Mouse (Mus musculus) stomach, postnatal 0 days (tissue): Measurements from ENCODE around the gene Cntn5. TPM values are rescaled to one million over a fixed set of nuclear protein-coding genes. Genes with fewer than 3 reads are reported as not detected.
"Not testable (repeated sequence)": the region's sequence is repeated elsewhere in the genome, so short reads cannot be mapped to it uniquely, and the experiment has no call there.

Source experiments
- ATAC-seq: fragments of 200-750 bp; cut with Nextera tagmentation; 2 replicates; pipeline ENCODE4 v1.8.0; 2017; ENCODE audit not compliant: low FRiP score, low TSS enrichment
- DNase-seq: peaks from one replicate; pipeline ENCODE4 v3.0.0-alpha.2; 2016; ENCODE audit warnings: low spot score
- H3K27ac ChIP-seq: fragments of 300-500 bp; sonication (generic); replicated peaks from 2 replicates; pipeline ENCODE4 v1.5.1; 2014; ENCODE audit warnings: mild to moderate bottlenecking, control low read depth
- H3K27me3 ChIP-seq: fragments of 300-500 bp; sonication (generic); 2 replicates; pipeline ENCODE4 v1.6.1; 2014; ENCODE audit warnings: low read length; ENCODE audit not compliant: control insufficient read depth, insufficient read depth
- H3K36me3 ChIP-seq: fragments of 300-500 bp; sonication (generic); 2 replicates; pipeline ENCODE4 v1.6.1; 2014; ENCODE audit warnings: low read length, mixed read lengths; ENCODE audit not compliant: control insufficient read depth, insufficient read depth
- H3K4me1 ChIP-seq: fragments of 300-500 bp; sonication (generic); replicated peaks from 2 replicates; pipeline ENCODE4 v1.6.1; 2014; ENCODE audit warnings: antibody characterized with exemption; ENCODE audit not compliant: control insufficient read depth, insufficient read depth
- H3K4me2 ChIP-seq: fragments of 300-500 bp; sonication (generic); replicated peaks from 2 replicates; pipeline ENCODE4 v1.6.1; 2014; ENCODE audit warnings: low read depth, mild to moderate bottlenecking, control low read depth, moderate library complexity
- H3K4me3 ChIP-seq: fragments of 300-500 bp; sonication (generic); 2 replicates; pipeline ENCODE4 v1.5.1; 2014; ENCODE audit warnings: low read depth, low read length, control low read depth
- H3K9ac ChIP-seq: fragments of 300-500 bp; sonication (generic); 2 replicates; pipeline ENCODE4 v1.6.1; 2014; ENCODE audit warnings: mild to moderate bottlenecking, low read length, control low read depth, mixed read lengths
- H3K9me3 ChIP-seq: fragments of 300-500 bp; sonication (generic); 2 replicates; pipeline ENCODE4 v1.6.1; 2016; ENCODE audit warnings: low read length; ENCODE audit not compliant: control insufficient read depth
- CTCF ChIP-seq: IDR thresholded peaks from 2 replicates; pipeline ENCODE4 v1.5.1; 2016; ENCODE audit warnings: antibody characterized with exemption, low read depth, mild to moderate bottlenecking, moderate library complexity
- EP300 ChIP-seq: optimal IDR thresholded peaks from 2 replicates; pipeline ENCODE3; 2016; ENCODE audit warnings: antibody characterized with exemption
- WGBS: fragments of 180-500 bp; shearing (Covaris S2); extraction: QIAGEN DNeasy Blood & Tissue Kit; methylation state at CpG from one replicate; pipeline ENCODE4 v1.1.7; 2014; 5-methylcytosine and 5-hydroxymethylcytosine counted together
- polyA plus RNA-seq: library from polyadenylated mRNA; unstranded; fragments of >200 nt; fragmentation: Nextera tagmentation; extraction: Ambion mirVana; gene quantifications from 2 replicates; pipeline ENCODE4 v1.2.1, GENCODE M21; 2015

Cntn5 gene
- polyA plus RNA-seq, 1 experiment from 2014 or later, result 0.49 TPM

- Histone ChIP-seq H3K27ac (no peak overlapping the region), H3K4me3 (no peak overlapping the region), H3K4me1 (no peaks in the 10 kb centered on the region), H3K9me3 (no peaks in the 10 kb centered on the region), H3K27me3 (no peaks in the 10 kb centered on the region), H3K36me3 (no peaks in the 10 kb centered on the region), H3K9ac (no peak overlapping the region), H3K4me2 (no peak overlapping the region)
- WGBS, result 80% methylated on average over 1 of the region's 1 CpGs
- no peak for DNase-seq
- ATAC-seq, result no peak
- TF ChIP-seq CTCF (no peak), EP300 (no peak)
Measured at GRCm38 (mm10) chr9:10650632-10651031, 253.9 kb downstream of the Cntn5 start.

DNA sequence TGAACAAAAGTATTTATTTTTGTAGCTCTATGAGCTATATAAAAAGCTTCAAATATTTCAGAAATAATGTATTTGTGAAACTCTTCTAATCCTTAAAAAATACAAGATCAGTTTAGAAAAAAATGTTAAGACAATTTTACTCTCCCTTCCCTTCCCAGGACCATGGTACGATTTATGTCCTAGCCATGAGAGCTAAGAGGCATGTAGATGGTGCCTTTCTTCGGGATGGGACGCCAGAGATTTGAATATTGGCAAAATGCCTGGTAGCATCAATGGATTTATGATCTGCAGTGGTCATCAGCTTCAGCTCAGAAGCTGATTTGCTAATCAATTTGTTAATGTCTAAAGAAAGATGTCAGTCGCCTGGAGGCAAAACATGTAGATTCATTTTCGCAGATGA is 258.6 kb downstream of the Cntn5 start:
- no peaks in the 10 kb centered on the region for H3K4me1 ChIP-seq
- DNase-seq (no peak), ATAC-seq (no peak)
- no peak overlapping the region for H3K4me3 ChIP-seq
- no peaks in the 10 kb centered on the region for H3K9me3 ChIP-seq
- no peaks in the 10 kb centered on the region for H3K27me3 ChIP-seq
- TF ChIP-seq CTCF, result no peak
- no peak for TF ChIP-seq EP300
- no peak overlapping the region for H3K9ac ChIP-seq
- 82% methylated on average over 5 of the region's 5 CpGs for WGBS
- H3K27ac ChIP-seq, result no peak overlapping the region
- H3K4me2 ChIP-seq, result no peak overlapping the region
- H3K36me3 ChIP-seq, result no peaks in the 10 kb centered on the region

DNA sequence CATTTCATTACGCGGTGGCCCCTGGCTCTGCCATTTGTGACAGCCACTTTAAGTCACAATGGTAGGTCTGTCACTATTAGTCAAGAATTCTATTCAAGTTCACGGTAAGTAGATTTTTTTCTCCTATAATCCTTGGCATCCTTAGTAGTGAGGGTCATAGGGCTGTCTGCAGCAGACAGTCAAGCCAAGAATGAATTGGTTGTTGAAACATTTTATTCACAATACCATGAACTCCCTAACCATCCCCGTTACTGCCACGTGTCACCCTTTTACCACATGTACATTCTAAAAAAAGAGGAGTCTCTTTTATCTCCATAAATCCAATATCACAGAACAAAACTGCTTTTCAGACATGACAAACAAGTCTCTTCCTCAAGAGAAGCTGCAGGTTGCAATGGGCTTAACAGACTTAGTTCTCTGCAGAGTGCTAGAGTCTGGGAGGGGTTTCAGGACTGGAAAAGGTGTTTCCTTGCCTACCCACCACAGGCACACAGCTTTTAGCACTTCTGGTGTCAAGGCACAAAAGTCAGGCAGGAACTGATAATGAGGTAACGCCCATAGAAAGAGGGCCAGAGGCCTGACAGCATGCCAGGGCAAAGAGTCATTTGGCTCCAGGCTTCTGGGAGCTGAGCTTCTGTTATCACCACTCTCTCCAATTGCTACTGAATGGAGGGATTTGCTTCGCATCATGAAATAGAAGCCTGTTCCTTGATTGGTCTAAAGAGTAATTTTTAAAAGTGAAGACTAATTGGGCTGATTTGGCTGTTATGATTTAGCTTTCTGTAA is 259.3 kb downstream of the Cntn5 start:
- ATAC-seq, result no peak
- H3K4me2 ChIP-seq, result no peak overlapping the region
- H3K4me3 ChIP-seq, result no peak overlapping the region
- DNase-seq, result no peak
- H3K36me3 ChIP-seq, result no peaks in the 10 kb centered on the region
- no peak overlapping the region for H3K9ac ChIP-seq
- H3K4me1 ChIP-seq, result no peaks in the 10 kb centered on the region
- no peak for TF ChIP-seq CTCF
- TF ChIP-seq EP300, result no peak
- H3K27ac ChIP-seq, result no peak overlapping the region
- no peaks in the 10 kb centered on the region for H3K27me3 ChIP-seq
- 67% methylated on average over 7 of the region's 7 CpGs for WGBS
- no peaks in the 10 kb centered on the region for H3K9me3 ChIP-seq

GRCm38 (mm10) chr9:10618036-10618435 is 286.5 kb downstream of the Cntn5 start:
- H3K4me1 ChIP-seq, result no peaks in the 10 kb centered on the region
- no peaks in the 10 kb centered on the region for H3K9me3 ChIP-seq
- DNase-seq (no peak), ATAC-seq (no peak)
- H3K36me3 ChIP-seq, result no peaks in the 10 kb centered on the region
- H3K27ac ChIP-seq, result no peak overlapping the region
- no peak overlapping the region for H3K4me2 ChIP-seq
- H3K4me3 ChIP-seq, result no peak overlapping the region
- no peak overlapping the region for H3K9ac ChIP-seq
- WGBS, result 52% methylated on average over 5 of the region's 5 CpGs
- no peak for TF ChIP-seq CTCF
- TF ChIP-seq EP300, result no peak
- no peaks in the 10 kb centered on the region for H3K27me3 ChIP-seq

GRCm38 (mm10) chr9:10575346-10576241 is 329.0 kb downstream of the Cntn5 start:
- DNase-seq (no peak), ATAC-seq (no peak)
- Histone ChIP-seq H3K4me2 (no peak overlapping the region), H3K9ac (no peak overlapping the region), H3K4me1 (no peaks in the 10 kb centered on the region), H3K36me3 (no peaks in the 10 kb centered on the region), H3K9me3 (no peaks in the 10 kb centered on the region), H3K4me3 (no peak overlapping the region), H3K27ac (no peak overlapping the region), H3K27me3 (no peaks in the 10 kb centered on the region)
- no peak for TF ChIP-seq EP300
- TF ChIP-seq CTCF, result no peak
- 74% methylated on average over 7 of the region's 7 CpGs for WGBS

GRCm38 (mm10) chr9:10569830-10570229 is 334.7 kb downstream of the Cntn5 start:
- TF ChIP-seq EP300 (no peak), CTCF (no peak)
- no peak for DNase-seq
- H3K4me3 ChIP-seq, result no peak overlapping the region
- H3K27me3 ChIP-seq, result no peaks in the 10 kb centered on the region
- H3K4me1 ChIP-seq, result no peaks in the 10 kb centered on the region
- H3K4me2 ChIP-seq, result no peak overlapping the region
- H3K9me3 ChIP-seq, result no peaks in the 10 kb centered on the region
- no peak overlapping the region for H3K9ac ChIP-seq
- no peaks in the 10 kb centered on the region for H3K36me3 ChIP-seq
- no peak overlapping the region for H3K27ac ChIP-seq
- no peak for ATAC-seq

DNA sequence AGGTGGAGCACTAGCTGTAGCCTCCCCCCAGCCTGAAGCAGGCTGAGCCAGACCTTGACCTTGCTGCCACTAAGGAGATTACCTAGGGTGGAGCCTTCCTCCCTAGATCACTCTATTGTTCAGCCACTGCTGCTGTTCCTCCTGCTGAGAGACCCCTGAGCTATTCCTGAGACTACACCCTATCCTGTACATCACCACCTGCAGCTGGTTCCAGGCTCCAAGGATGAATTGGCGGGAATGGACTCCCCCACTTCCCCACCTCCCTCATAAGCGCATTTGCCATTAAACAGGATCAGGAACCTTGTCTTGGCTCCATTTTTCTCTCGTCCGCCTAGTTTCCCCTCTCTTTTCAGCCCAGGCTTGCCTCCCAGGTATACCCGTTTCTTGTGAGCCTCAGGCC is 363.7 kb downstream of the Cntn5 start:
- not testable (repeated sequence) for H3K27me3 ChIP-seq, H3K36me3 ChIP-seq, H3K27ac ChIP-seq, H3K4me2 ChIP-seq, H3K9me3 ChIP-seq, H3K4me1 ChIP-seq, H3K4me3 ChIP-seq, DNase-seq, ATAC-seq, H3K9ac ChIP-seq
- WGBS, result 64% methylated on average over 5 of the region's 5 CpGs
